Mouse (Mus musculus) G1E (cell line): ENCODE results near the gene Naa15.

ENCODE experiments used
- CTCF ChIP-seq: IDR thresholded peaks from 2 replicates; pipeline ENCODE4 v1.5.1; 2012; ENCODE audit warnings: low read depth, low read length, inconsistent platforms, mixed read lengths
- GATA1 ChIP-seq: IDR thresholded peaks from 2 replicates; pipeline ENCODE4 v1.6.1; 2012; ENCODE audit warnings: borderline replicate concordance, low read length, inconsistent platforms, mixed read lengths

DNA sequence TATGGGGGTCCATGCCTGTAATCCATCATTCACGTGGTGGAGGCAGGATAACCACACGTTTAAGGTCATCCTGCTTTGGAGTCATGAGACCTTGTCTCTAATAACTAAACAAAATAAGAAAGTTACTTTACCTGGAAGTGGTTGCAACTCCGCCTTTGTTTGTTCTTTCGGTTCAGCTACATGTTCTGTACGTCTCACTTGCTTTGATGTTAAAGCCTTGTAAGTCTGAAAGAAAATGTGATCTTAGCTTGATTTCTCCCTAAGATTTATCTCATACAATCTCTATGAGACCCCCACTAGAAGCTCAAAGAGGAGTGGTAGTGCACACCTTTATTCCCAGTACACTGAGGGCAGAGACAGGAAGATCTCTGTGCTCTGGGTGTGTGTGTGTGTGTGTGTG, 23.9 kb upstream of the Naa15 start:
- TF ChIP-seq CTCF = no peak
- no peak for TF ChIP-seq GATA1
